Mouse (Mus musculus) brain, embryonic 14.5 days (tissue): ENCODE data around the gene Maml2.

Experiments
- CTCF ChIP-seq: fragments of 200-500 bp; IDR thresholded peaks from 2 replicates; pipeline ENCODE4 v1.5.1; 2012; ENCODE audit warnings: inconsistent platforms, mild to moderate bottlenecking, moderate library complexity, borderline replicate concordance; ENCODE audit not compliant: insufficient read depth, insufficient read length; ENCODE audit errors: extremely low read depth
- POLR2A ChIP-seq: fragments of 200-500 bp; IDR thresholded peaks from 2 replicates; pipeline ENCODE4 v1.6.1; 2012; ENCODE audit warnings: mild to moderate bottlenecking, inconsistent platforms, borderline replicate concordance; ENCODE audit not compliant: poor library complexity, insufficient read depth, insufficient read length, severe bottlenecking; ENCODE audit errors: extremely low read depth

GRCm38 (mm10) chr9:13525561-13526255, 228.0 kb downstream of the Maml2 start:
- no peak for TF ChIP-seq CTCF
- TF ChIP-seq POLR2A = no peak
